Mouse (Mus musculus) ovary, postnatal 14 days (tissue): ENCODE data around the gene Mknk2.
"Not testable (repeated sequence)": the region's sequence is repeated elsewhere in the genome, so short reads cannot be mapped to it uniquely, and the experiment has no call there.

Experiments
- DNase-seq: peaks from one replicate; pipeline ENCODE4 v3.0.0; 2022; ENCODE audit warnings: low spot score

Gene Mknk2

GRCm38 (mm10) chr10:80649910-80650309 lies 28.0 kb downstream of the Mknk2 start:
- not testable (repeated sequence) for DNase-seq

GRCm38 (mm10) chr10:80646936-80647335 lies 31.0 kb downstream of the Mknk2 start:
- no peak for DNase-seq

DNA sequence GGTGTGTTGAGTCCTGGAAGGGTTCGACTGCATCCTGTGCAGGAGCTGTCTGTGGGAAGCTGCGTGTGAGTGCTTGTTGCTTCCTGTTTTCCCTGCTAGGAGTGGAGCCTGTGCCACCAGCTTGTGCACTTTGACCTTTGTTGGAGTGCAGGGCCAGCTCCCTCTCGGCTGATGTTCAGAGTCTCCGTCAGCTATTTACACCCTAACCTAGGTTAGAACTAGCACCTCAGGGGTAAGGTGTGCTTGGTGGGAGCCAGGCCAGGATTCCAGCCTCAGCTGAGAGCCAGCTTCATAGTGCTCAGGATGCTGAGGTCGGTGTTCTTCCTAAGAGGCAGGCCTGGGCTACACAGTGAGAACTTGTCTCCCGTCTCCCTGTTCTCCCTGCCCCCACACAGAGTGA lies 42.6 kb downstream of the Mknk2 start:
- no peak for DNase-seq

DNA sequence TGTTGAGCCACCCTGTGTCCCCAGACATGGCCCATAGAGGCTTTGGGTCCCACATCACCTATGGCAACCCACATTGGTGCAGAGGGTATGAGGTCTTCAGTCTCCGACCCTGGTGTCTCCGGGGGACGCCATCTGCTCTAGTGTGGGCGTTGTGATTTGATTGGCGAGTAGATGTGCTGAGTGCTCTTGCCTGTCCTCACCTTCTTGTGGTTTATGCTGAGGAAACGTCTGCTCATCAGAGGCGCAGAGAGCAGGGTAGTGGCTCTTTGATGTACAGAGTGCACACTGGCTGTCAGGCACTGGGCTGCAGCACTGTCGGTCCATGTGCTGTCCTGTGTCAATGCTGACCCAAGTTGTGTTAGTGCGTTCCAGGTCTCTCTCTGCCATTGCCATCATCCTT lies 49.0 kb downstream of the Mknk2 start:
- no peak for DNase-seq

GRCm38 (mm10) chr10:80627685-80628084 lies 50.2 kb downstream of the Mknk2 start:
- DNase-seq = no peak

GRCm38 (mm10) chr10:80625764-80626163 lies 52.1 kb downstream of the Mknk2 start:
- DNase-seq = no peak

GRCm38 (mm10) chr10:80623457-80624191 lies 54.3 kb downstream of the Mknk2 start:
- DNase-seq = no peak

DNA sequence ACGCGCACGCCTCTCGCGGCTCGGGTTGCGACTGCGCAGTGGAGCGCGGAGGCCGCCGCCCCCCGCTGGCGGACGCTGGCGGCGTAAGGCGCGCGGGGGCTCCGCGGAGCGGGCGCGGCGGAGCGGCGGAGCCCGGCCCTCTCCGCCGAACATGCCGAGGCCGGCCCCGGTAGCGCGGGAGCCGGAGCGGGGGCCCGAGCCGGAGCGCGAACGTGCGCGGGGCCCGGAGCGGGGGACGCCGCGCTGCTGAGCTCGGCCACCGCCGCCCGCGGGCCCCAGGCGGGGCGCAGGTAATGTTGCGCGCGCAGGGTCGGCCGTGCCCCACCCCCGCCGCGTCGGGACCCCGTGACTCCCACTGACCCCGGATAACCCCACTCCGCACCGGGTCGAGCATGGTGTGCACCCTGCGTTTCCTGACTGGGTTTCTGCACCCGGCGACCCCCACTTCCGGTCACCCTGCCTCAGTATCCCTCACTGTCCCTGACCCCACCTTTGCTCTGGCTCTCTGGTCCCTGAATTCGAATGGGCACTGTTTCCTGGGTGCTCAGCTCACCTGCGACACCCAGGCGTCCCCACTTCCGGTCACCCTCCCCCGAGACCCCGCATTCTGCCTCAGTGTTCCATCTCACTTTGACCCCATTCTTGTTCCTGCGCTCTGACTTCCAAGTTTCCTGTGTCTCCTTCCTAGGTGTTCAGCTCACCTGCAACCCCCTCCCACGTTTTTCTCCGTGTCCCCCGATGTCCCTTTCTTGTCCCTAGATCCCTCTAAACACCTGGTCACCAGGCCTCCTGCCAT lies 55.1 kb downstream of the Mknk2 start, which contains the start of gene Csnk1g2:
Gene Csnk1g2, plus strand, starts transcription at position 178 of the 796 bp plus-strand sequence.
- DNase-seq = peak; percentile 43

GRCm38 (mm10) chr10:80621940-80622660 lies 55.8 kb downstream of the Mknk2 start:
- peak; percentile 99 for DNase-seq

DNA sequence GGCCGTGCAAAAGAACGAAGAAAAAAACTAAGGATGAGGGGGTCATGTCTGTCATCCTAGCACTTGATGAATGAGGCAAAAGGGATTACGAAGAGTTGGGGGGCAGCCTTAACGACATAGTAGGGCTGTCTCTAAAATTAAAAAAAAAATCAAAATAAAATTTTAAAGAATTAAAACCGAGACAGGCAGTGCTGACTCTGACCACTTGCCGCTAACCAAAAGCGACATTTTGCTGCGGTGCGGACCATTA lies 56.3 kb downstream of the Mknk2 start:
- no peak for DNase-seq

GRCm38 (mm10) chr10:80620796-80621689 lies 56.9 kb downstream of the Mknk2 start:
- no peak for DNase-seq

- no peak for DNase-seq
These were observed 57.5 kb downstream of the Mknk2 start for GRCm38 (mm10) chr10:80620365-80620764.

GRCm38 (mm10) chr10:80619465-80620244 lies 58.3 kb downstream of the Mknk2 start:
- no peak for DNase-seq

- DNase-seq = no peak
These were observed 59.7 kb downstream of the Mknk2 start for GRCm38 (mm10) chr10:80618181-80618580.
